Mouse (Mus musculus) limb, embryonic 10.5 days (tissue): ENCODE data around the gene Defa33. TPM values are rescaled to one million over a fixed set of nuclear protein-coding genes. Genes with fewer than 3 reads are reported as not detected.
"Not testable (repeated sequence)": the region's sequence is repeated elsewhere in the genome, so short reads cannot be mapped to it uniquely, and the experiment has no call there.

Source experiments
- DNase-seq: peaks from one replicate; pipeline ENCODE4 v3.0.0-alpha.2; 2017; ENCODE audit warnings: low spot score
- H3K27ac ChIP-seq: fragments of 300-500 bp; sonication (generic); 2 replicates; pipeline ENCODE4 v1.5.1; 2016; ENCODE audit warnings: mild to moderate bottlenecking
- H3K27me3 ChIP-seq: fragments of 300-500 bp; sonication (generic); 2 replicates; pipeline ENCODE4 v1.6.1; 2016; ENCODE audit warnings: low read depth, mild to moderate bottlenecking; ENCODE audit not compliant: poor library complexity, severe bottlenecking
- H3K36me3 ChIP-seq: fragments of 300-500 bp; sonication (generic); 2 replicates; pipeline ENCODE4 v1.6.1; 2016; ENCODE audit warnings: mild to moderate bottlenecking, moderate library complexity
- H3K4me1 ChIP-seq: fragments of 300-500 bp; sonication (generic); 2 replicates; pipeline ENCODE4 v1.6.1; 2016
- H3K4me3 ChIP-seq: fragments of 300-500 bp; sonication (generic); 2 replicates; pipeline ENCODE4 v1.5.1; 2016; ENCODE audit warnings: mild to moderate bottlenecking, moderate library complexity
- H3K9me3 ChIP-seq: fragments of 300-500 bp; sonication (generic); replicated peaks from 2 replicates; pipeline ENCODE4 v1.6.1; 2016; ENCODE audit warnings: mild to moderate bottlenecking
- WGBS: fragments of 180-500 bp; shearing (Covaris S2); methylation state at CpG from one replicate; pipeline ENCODE4 v1.1.7; 2016; 5-methylcytosine and 5-hydroxymethylcytosine counted together
- polyA plus RNA-seq: library from polyadenylated mRNA; unstranded; fragments of >200 nt; fragmentation: Nextera tagmentation; extraction: Ambion mirVana; gene quantifications from 2 replicates; pipeline ENCODE4 v1.2.1, GENCODE M21; 2016

Gene Defa33
- polyA plus RNA-seq = not detected in 2 replicates

DNA sequence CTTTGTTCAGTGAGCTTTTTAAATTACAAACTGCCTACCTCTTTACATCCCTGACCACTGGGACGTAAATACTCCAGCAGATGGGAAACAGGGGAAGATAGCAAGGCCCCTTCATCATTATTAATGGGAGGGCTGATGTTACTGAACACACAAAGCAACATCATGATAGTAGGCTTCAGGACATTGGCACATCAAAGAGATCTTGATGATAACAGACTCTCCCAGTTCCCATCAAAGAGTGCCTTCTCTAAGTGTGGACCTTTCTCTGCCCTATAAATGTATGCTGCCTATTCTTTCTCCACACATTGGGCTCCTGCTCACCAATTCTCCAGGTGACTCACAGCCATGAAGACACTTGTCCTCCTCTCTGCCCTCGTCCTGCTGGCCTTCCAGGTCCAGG lies at the start of gene Defa33:
Gene Defa33, plus strand, starts transcription at position 301 of the 400 bp plus-strand sequence.
- not testable (repeated sequence) for H3K27me3 ChIP-seq, H3K4me3 ChIP-seq, H3K27ac ChIP-seq, H3K4me1 ChIP-seq, DNase-seq, H3K9me3 ChIP-seq, H3K36me3 ChIP-seq
- WGBS = no CpG with 5 or more reads among the region's 2 CpGs

- DNase-seq, H3K36me3 ChIP-seq, H3K9me3 ChIP-seq, H3K27me3 ChIP-seq, H3K27ac ChIP-seq, H3K4me3 ChIP-seq, H3K4me1 ChIP-seq: not testable (repeated sequence)
- WGBS = 60% methylated on average over 1 of the region's 2 CpGs
These were observed 13.4 kb upstream of the Defa33 start, which contains the start of gene Defa2 for GRCm38 (mm10) chr8:21378215-21378614. Gene Defa2 (plus strand): TSS chr8:21378515.

DNA sequence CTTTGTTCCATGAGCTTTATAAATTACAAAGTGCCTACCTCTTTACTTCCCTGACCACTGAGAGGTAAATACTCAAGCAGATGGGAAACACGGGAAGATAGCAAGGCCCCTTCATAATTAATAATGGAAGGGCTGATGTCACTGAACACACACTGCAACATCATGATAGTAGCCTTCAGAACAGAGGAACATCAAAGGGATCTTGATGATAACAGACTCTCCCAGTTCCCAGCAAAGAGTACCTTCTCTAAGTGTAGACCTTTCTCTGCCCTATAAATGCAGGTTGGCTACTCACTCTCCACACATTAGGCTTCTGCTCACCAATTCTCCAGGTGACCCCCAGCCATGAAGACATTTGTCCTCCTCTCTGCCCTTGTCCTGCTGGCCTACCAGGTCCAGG lies 35.5 kb downstream of the Defa33 start, which contains the start of gene Defa36:
Gene Defa36, plus strand, starts transcription at position 301 of the 400 bp plus-strand sequence.
- no CpG with 5 or more reads among the region's 1 CpGs for WGBS
- H3K4me3 ChIP-seq, DNase-seq, H3K36me3 ChIP-seq, H3K27me3 ChIP-seq, H3K27ac ChIP-seq, H3K9me3 ChIP-seq, H3K4me1 ChIP-seq: not testable (repeated sequence)

Other genes starting within 250 kb of the Defa33 start
- not detected in 2 replicates for gene Defa22, start 229.5 kb upstream of the Defa33 start, polyA plus RNA-seq
- gene Defa31, start 200.2 kb upstream of the Defa33 start, polyA plus RNA-seq = not detected in 2 replicates
- gene Gm15293, start 190.2 kb upstream of the Defa33 start, polyA plus RNA-seq = not detected in 2 replicates
- gene Gm15292, start 142.1 kb upstream of the Defa33 start, polyA plus RNA-seq = not detected in 2 replicates
- gene Defa27, start 76.3 kb upstream of the Defa33 start, polyA plus RNA-seq = not detected in 2 replicates
- gene Defa29, start 64.8 kb upstream of the Defa33 start, polyA plus RNA-seq = not detected in 2 replicates
- not detected in 2 replicates for gene Defa2, start 13.3 kb upstream of the Defa33 start, polyA plus RNA-seq
- gene Defa36, start 35.6 kb downstream of the Defa33 start, polyA plus RNA-seq = not detected in 2 replicates
- not detected in 2 replicates for gene Gm7849, start 64.7 kb downstream of the Defa33 start, polyA plus RNA-seq
- not detected in 2 replicates for gene Defa20, start 117.4 kb downstream of the Defa33 start, polyA plus RNA-seq
- not detected in 2 replicates for gene Defa32, start 137.2 kb downstream of the Defa33 start, polyA plus RNA-seq
- gene Defa37, start 173.6 kb downstream of the Defa33 start, polyA plus RNA-seq = not detected in 2 replicates
- not detected in 2 replicates for gene Defa28, start 191.2 kb downstream of the Defa33 start, polyA plus RNA-seq
- not detected in 2 replicates for gene Gm7861, start 202.7 kb downstream of the Defa33 start, polyA plus RNA-seq
- gene Defa26, start 226.4 kb downstream of the Defa33 start, polyA plus RNA-seq = not detected in 2 replicates